Mouse (Mus musculus) kidney, postnatal 4 days (tissue): ENCODE data around the gene Lrrc15.

ENCODE experiments used
- DNase-seq, 2 experiments: peaks; one replicate each; pipeline ENCODE4 v3.0.0; 2021; ENCODE audit warnings: mixed read lengths in 2 of 2

Lrrc15 gene

GRCm38 (mm10) chr16:30282844-30283495 is at the start of gene Lrrc15:
Gene Lrrc15 (minus strand): TSS chr16:30283256.
- DNase-seq = peak; percentile 52 to 62

- DNase-seq = no peak
Measured at GRCm38 (mm10) chr16:30314236-30314635, 31.2 kb upstream of the Lrrc15 start.

GRCm38 (mm10) chr16:30310647-30311046 is 27.6 kb upstream of the Lrrc15 start, which contains the start of gene Gp5:
Gene Gp5 (minus strand): TSS chr16:30310779.
- no peak for DNase-seq

GRCm38 (mm10) chr16:30310171-30310515 is 27.1 kb upstream of the Lrrc15 start:
- DNase-seq = no peak

- DNase-seq = peak; percentile 18 to 39
Measured at GRCm38 (mm10) chr16:30309395-30310170, 26.5 kb upstream of the Lrrc15 start.

- DNase-seq = peak; percentile 34 to 55
Measured at GRCm38 (mm10) chr16:30308616-30309394, 25.7 kb upstream of the Lrrc15 start.

GRCm38 (mm10) chr16:30307961-30308615 is 25.0 kb upstream of the Lrrc15 start:
- DNase-seq = peak; percentile 18 to 28

- DNase-seq = no peak
Measured at GRCm38 (mm10) chr16:30307306-30307705, 24.2 kb upstream of the Lrrc15 start.

- DNase-seq = no peak
Measured at GRCm38 (mm10) chr16:30306102-30306501, 23.0 kb upstream of the Lrrc15 start.

- DNase-seq = no peak
Measured at GRCm38 (mm10) chr16:30304236-30304635, 21.2 kb upstream of the Lrrc15 start.

GRCm38 (mm10) chr16:30303411-30303810 is 20.4 kb upstream of the Lrrc15 start:
- DNase-seq = no peak

- DNase-seq = no peak
Measured at GRCm38 (mm10) chr16:30302686-30303085, 19.6 kb upstream of the Lrrc15 start.

- no peak for DNase-seq
Measured at GRCm38 (mm10) chr16:30299711-30300277, 16.7 kb upstream of the Lrrc15 start.

- no peak for DNase-seq
Measured at GRCm38 (mm10) chr16:30297450-30297849, 14.4 kb upstream of the Lrrc15 start.

GRCm38 (mm10) chr16:30296601-30297275 is 13.7 kb upstream of the Lrrc15 start:
- no peak for DNase-seq

GRCm38 (mm10) chr16:30295106-30295505 is 12.1 kb upstream of the Lrrc15 start:
- DNase-seq = no peak

- peak; percentile 40 to 50 for DNase-seq
Measured at GRCm38 (mm10) chr16:30290436-30290835, 7.4 kb upstream of the Lrrc15 start.

GRCm38 (mm10) chr16:30285701-30286100 is 2.6 kb upstream of the Lrrc15 start:
- DNase-seq = no peak

GRCm38 (mm10) chr16:30283743-30284337 is 784 bp upstream of the Lrrc15 start:
- peak; percentile 73 to 77 for DNase-seq

GRCm38 (mm10) chr16:30280676-30281297 is 2.3 kb downstream of the Lrrc15 start:
- DNase-seq = no peak

- DNase-seq = no peak
Measured at GRCm38 (mm10) chr16:30278406-30278805, 4.7 kb downstream of the Lrrc15 start.
